Mouse (Mus musculus): ENCODE results near the gene Hist1h2aa. TPM values are rescaled to one million over a fixed set of nuclear protein-coding genes. Genes with fewer than 3 reads are reported as not detected.

The Hist1h2aa gene
- total RNA-seq, 1 experiment from 2014 or later = not detected

DNA sequence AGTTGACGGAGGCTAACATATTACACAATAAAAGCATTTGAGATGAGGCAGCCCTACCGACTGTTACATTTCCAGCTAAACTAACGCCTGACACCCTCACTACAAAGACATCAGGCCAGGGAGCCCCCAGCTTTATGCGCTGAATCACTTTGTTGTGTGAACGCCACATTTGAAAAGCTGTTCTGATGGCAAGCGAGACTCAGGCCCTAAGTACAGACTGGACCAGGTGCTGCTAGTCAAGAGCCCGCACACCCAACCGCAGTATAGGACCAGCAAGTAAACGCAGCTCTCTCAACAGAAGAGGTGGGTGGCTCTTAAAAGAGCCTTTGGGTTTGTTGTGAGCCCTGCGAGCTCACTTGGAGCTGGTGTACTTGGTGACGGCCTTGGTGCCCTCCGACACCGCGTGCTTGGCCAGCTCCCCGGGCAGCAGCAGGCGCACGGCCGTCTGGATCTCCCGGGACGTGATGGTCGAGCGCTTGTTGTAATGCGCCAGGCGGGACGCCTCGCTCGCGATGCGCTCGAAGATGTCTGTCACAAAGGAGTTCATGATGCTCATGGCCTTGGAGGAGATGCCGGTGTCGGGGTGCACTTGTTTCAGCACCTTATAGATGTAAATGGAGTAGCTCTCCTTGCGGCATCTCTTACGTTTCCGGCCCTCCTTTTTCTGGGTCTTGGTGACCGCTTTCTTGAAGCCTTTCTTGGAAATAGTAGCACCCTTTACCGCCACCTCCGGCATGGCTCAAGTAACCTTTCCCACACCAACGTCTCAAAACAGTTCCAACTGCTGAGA, 646 bp upstream of the Hist1h2aa start, which contains the start of gene Hist1h2ba:
TSS of gene Hist1h2ba (minus strand) at position 736 of the 790 bp plus-strand sequence.
- no peak for ATAC-seq (replicated peaks; ENCODE audit: insufficient number of reproducible peaks, low FRiP score, low TSS enrichment, poor library complexity, severe bottlenecking)

DNA sequence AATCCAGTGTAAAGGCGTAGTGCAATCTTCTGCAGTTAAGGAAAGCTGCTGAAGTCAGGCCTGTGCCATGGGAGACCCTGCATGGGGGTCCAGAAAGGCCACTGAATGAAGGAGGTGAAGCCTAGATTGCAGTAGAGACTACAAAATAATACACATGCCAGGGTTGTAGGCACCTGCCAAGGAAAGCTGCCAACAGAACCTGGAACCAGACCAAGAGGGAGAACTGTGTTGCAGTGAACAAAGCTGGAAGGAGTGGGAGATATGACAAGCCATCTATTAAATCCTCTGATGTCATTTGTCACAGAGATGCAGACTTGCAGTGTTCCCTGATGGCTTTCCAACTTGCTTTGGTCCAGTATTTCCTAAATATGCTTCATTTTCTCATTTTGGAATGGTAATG, 4.4 kb downstream of the Hist1h2aa start:
- no peak for ATAC-seq (replicated peaks; ENCODE audit: insufficient number of reproducible peaks, low FRiP score, low TSS enrichment, poor library complexity, severe bottlenecking)

DNA sequence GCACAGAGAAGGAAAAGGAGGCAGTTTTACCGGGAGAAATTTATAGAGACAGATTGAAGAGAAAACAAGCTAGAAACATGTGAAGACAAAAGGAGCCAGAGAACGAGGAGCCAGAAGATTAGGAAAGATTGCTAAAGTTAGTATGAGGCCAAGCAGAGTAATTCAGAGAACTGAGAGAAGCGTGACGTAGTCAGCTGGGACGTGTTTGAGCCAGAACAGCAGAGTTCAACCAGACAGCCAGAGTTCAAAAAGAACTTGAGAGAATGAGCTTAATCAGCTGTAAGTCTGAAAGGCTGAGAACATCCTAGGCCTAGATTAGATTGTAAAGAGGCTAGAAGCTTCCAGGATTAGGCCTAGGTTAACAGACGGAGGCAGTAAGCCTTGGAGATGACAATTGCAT, 6.0 kb downstream of the Hist1h2aa start:
- no peak for ATAC-seq (replicated peaks; ENCODE audit: insufficient number of reproducible peaks, low FRiP score, low TSS enrichment, poor library complexity, severe bottlenecking)

DNA sequence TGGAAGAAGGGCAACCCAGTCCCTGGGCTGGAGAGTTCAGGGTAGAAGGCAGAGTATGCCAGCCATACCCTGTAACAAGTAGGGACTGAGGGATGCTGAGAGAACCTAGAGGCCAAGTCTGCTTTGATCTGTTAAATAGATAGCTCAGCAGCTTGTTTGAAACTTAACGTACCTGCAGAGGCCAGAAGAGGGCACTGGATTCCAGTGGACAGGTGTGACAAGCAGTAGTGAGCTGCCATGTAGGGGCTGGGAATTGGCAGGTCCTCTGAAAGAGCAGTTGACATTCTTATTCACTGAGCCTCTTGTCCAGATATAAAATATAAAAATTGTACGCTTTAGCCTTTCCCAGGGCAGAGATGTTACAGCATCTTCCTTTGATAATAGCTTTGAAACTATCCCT, 8.6 kb downstream of the Hist1h2aa start:
- ATAC-seq (replicated peaks; ENCODE audit: insufficient number of reproducible peaks, low FRiP score, low TSS enrichment, poor library complexity, severe bottlenecking) = no peak

DNA sequence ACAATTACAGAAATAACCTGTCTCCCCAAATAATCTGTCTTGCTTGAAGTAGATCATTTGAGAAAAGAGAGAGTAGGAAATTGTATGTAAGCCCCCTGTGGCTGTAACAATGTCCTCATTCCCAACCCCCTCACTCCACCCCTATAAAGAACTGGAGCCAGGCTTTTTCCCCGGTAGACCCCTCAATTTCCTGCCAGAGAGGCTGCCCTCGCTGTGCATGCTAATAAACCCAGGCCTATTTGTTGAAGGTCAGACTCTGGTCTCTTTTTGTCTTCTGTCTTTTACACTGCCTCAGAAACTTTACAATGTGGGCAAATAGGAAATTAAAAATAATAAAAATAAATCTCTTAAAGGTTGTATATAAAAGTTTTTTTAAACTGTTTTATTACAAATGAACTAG, 12.0 kb downstream of the Hist1h2aa start:
- no peak for ATAC-seq (replicated peaks; ENCODE audit: insufficient number of reproducible peaks, low FRiP score, low TSS enrichment, poor library complexity, severe bottlenecking)

DNA sequence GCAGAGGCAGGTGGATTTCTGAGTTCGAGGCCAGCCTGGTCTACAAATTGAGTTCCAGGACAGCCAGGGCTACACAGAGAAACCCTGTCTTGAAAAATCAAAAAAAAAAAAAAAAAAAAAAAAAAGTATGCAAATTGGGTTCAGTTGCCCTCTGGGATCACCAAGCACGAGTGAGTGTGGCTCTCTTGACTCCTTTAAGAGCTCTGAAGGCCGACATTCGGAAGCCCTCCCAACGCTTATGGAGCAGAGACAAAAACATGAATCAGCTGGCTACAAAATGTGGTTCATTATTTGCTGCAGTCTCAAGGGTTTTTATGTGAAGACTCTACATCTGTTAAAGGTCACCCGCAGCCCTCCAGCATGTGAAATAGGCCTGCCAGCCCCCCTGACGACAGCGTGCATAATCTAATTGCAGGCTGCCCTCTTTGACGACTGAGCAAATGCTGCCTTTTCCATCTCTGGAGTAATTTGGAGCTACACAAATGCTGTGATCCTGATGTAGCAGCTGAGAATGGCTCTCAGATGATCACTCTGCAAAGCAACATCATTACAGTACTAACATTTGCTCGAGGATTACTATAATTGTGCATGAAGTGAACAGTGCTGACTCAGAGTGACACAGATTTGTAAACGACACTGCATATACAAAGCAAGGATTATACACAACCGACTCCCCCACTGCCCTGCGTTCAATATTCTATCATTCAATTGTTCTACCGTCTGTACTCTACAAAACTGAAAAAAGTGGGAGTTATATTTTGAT, 15.4 kb downstream of the Hist1h2aa start:
- no peak for ATAC-seq (replicated peaks; ENCODE audit: insufficient number of reproducible peaks, low FRiP score, low TSS enrichment, poor library complexity, severe bottlenecking)

DNA sequence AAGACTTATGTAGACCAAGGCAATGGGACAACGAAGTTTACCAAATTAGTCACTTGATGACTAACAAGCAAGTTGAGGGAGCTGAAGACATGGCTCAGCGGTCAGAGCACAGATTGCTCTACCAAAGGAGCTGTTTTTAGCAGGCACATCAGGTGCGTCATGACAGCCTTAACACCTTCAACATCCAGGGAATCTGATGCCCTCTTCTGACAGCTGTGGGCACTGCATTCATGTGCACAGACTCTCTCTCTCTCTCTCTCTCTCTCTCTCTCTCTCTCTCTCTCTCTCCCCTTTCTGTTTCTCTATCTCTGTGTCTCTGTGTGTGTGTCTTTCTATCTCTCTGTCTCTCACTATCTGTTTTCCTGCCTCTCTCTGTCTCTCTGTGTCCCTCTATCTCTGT, 16.7 kb downstream of the Hist1h2aa start:
- ATAC-seq (replicated peaks; ENCODE audit: insufficient number of reproducible peaks, low FRiP score, low TSS enrichment, poor library complexity, severe bottlenecking) = no peak

DNA sequence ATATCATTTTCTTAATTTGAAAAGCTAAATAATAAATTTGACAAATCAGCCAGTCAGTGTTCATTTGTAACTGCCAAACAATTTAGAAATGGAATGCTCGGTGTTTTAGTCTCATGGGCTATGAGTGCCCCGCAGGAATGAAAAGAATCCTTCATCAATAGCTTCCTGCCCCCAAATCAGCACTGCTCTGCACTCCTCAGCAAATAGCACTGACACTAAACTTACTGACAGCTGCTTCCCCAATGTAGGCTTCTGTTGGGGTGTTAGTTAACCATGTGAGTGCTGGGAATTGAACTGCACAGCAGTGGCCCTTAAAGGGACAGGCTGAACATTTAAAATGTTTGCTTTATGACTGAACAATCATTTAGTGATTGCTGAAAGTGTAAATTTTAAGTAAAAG, 25.5 kb downstream of the Hist1h2aa start:
- ATAC-seq (replicated peaks; ENCODE audit: insufficient number of reproducible peaks, low FRiP score, low TSS enrichment, poor library complexity, severe bottlenecking) = no peak

DNA sequence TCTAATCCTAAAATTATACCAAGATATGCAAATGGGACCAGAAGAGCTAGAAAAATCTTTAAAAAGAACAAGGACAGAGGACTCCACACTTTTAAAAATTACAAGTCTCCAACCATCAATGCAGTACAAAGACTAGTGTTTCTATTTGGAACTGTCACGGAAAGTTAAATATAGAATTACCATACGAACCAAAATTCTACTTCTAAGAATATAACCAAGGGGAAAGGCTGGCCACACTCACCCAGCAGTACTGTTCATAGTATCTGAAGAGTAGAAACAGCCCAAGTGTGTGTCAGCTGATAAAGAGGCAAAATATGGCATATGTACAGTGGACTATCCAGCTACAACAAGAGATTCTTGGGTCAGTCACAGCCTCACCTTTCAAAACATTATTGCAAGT, 30.6 kb downstream of the Hist1h2aa start:
- no peak for ATAC-seq (replicated peaks; ENCODE audit: insufficient number of reproducible peaks, low FRiP score, low TSS enrichment, poor library complexity, severe bottlenecking)

DNA sequence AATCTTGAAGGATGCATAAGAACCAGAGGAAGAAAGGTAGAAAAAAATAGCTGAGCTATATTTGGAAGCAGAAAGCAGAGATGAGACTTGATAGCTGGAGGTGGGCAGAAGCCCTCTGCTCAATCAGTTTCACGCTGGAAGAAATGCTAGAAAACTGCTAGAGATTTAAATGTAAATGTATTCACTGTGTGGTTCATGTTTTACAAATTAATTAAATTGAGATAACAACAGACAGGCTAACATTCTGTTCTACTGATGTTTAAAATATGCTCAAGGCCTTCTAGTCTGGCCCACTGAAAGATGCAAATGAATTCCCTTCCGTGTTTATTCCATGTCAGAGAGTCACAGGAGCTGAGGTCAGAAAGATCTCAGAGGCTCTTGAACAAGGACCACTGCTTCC, 37.6 kb downstream of the Hist1h2aa start:
- no peak for ATAC-seq (replicated peaks; ENCODE audit: insufficient number of reproducible peaks, low FRiP score, low TSS enrichment, poor library complexity, severe bottlenecking)

DNA sequence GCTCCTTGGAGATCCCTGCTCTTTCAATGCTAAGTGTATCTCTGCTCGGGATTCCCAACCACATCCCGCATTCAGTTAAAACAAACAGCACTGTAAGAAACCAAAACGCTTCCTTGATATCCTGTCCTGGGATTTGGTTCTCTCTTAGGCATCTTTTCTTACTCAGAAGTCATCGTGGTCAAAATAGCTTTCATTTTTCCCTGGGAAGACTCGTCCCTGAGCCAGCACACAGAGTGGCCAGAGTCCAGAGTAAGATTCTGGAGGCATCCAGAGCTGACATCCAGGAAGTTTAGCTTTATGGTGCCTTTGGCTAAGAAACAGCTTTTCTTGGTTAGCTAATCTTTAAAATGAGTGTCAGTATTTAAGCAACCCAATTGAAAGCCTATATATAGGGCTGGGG, 38.0 kb downstream of the Hist1h2aa start:
- ATAC-seq (replicated peaks; ENCODE audit: insufficient number of reproducible peaks, low FRiP score, low TSS enrichment, poor library complexity, severe bottlenecking) = no peak

Other genes starting within 250 kb of the Hist1h2aa start
- gene Hist1h1t, start 238.6 kb upstream of the Hist1h2aa start, total RNA-seq (2017) = not detected in 3 replicates
- gene Hist1h4c, start 236.0 kb upstream of the Hist1h2aa start, total RNA-seq (2017) = 82.1 to 150 TPM (median 93.5 TPM) in 3 replicates
- gene Hfe, start 223.6 kb upstream of the Hist1h2aa start, total RNA-seq (2017) = 90.6 to 170 TPM (median 150 TPM) in 3 replicates
- 589 to 739 TPM (median 677 TPM) in 3 replicates for gene Hist1h1c, start 195.7 kb upstream of the Hist1h2aa start, total RNA-seq (2017)
- gene Hist1h3c, start 188.9 kb upstream of the Hist1h2aa start, total RNA-seq (2017) = 6.8 TPM in 1 of 3 replicates, not detected in the others
- gene Hist1h2bb, start 187.7 kb upstream of the Hist1h2aa start, total RNA-seq (2017) = 151 to 300 TPM (median 178 TPM) in 3 replicates
- gene Hist1h2ab, start 183.3 kb upstream of the Hist1h2aa start, total RNA-seq (2017) = 64.3 to 74.6 TPM in 2 of 3 replicates, not detected in the other
- 9.7 TPM in 1 of 3 replicates, not detected in the others for gene Hist1h3b, start 182.2 kb upstream of the Hist1h2aa start, total RNA-seq (2017)
- gene Hist1h4b, start 177.4 kb upstream of the Hist1h2aa start, total RNA-seq (2017) = 10.8 to 62.1 TPM (median 12.1 TPM) in 3 replicates
- 43.2 to 186 TPM (median 59.3 TPM) in 3 replicates for gene Hist1h4a, start 173.2 kb upstream of the Hist1h2aa start, total RNA-seq (2017)
- 4.6 to 86.2 TPM (median 18.3 TPM) in 3 replicates for gene Hist1h3a, start 172.1 kb upstream of the Hist1h2aa start, total RNA-seq (2017)
- 55.4 to 86.3 TPM (median 64.8 TPM) in 3 replicates for gene Hist1h1a, start 170.8 kb upstream of the Hist1h2aa start, total RNA-seq (2017)
- not detected in 3 replicates for gene Trim38, start 164.5 kb upstream of the Hist1h2aa start, total RNA-seq (2017)
- gene Slc17a2, start 127.5 kb upstream of the Hist1h2aa start, total RNA-seq (2017) = not detected in 3 replicates
- not detected in 3 replicates for gene Slc17a3, start 95.0 kb upstream of the Hist1h2aa start, total RNA-seq (2017)
- gene Slc17a1, start 66.7 kb upstream of the Hist1h2aa start, total RNA-seq (2017) = not detected in 3 replicates
- not detected in 3 replicates for gene Slc17a4, start 19.5 kb upstream of the Hist1h2aa start, total RNA-seq (2017)
- not detected in 3 replicates for gene Hist1h2ba, start 306 bp upstream of the Hist1h2aa start, total RNA-seq (2017)
- not detected in 3 replicates for gene Scgn, start 56.8 kb downstream of the Hist1h2aa start, total RNA-seq (2017)

Data from monocyte, adult 5-6 weeks (primary cell).